Mouse (Mus musculus) spleen, adult 18-20 months (tissue): ENCODE results near the gene Shc1.
A peak's percentile ranks its signal among the peaks of the same experiment; 100 is the strongest.
"Not testable (repeated sequence)": the region's sequence is repeated elsewhere in the genome, so short reads cannot be mapped to it uniquely, and the experiment has no call there.

Experiments
- DNase-seq, 2 experiments: peaks; one replicate each; pipeline ENCODE4 v3.0.0; 2022; ENCODE audit warnings: mixed read lengths in 2 of 2

Gene Shc1

DNA sequence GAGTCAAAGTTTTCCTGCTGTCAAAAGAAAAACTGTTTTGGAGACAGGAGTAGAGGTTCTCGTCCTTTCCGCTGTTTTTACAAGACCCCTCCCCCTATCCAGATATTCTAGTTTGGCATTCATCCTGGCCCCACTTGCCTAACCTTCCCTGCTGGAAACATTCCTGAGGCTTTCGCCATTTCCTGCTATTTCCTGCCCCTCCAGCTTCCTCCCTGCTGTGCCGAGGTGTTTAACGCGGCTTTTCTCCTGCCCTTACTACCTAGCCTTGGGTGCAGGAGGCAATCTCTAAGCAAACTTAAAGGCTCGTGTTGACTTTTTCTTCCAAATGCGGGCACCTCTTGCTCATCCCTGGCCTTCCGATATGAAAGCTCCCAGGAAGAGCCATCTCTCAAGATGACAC, 1.3 kb downstream of the Shc1 start:
- DNase-seq: no peak

GRCm38 (mm10) chr3:89419981-89420380, 1.7 kb downstream of the Shc1 start:
- no peak for DNase-seq

GRCm38 (mm10) chr3:89420421-89420820, 2.2 kb downstream of the Shc1 start:
- DNase-seq: no peak

- no peak for DNase-seq
Measured at GRCm38 (mm10) chr3:89421002-89421774, 2.9 kb downstream of the Shc1 start.

GRCm38 (mm10) chr3:89421810-89422473, 3.7 kb downstream of the Shc1 start:
- DNase-seq: no peak

GRCm38 (mm10) chr3:89422556-89423205, 4.4 kb downstream of the Shc1 start:
- no peak for DNase-seq

DNA sequence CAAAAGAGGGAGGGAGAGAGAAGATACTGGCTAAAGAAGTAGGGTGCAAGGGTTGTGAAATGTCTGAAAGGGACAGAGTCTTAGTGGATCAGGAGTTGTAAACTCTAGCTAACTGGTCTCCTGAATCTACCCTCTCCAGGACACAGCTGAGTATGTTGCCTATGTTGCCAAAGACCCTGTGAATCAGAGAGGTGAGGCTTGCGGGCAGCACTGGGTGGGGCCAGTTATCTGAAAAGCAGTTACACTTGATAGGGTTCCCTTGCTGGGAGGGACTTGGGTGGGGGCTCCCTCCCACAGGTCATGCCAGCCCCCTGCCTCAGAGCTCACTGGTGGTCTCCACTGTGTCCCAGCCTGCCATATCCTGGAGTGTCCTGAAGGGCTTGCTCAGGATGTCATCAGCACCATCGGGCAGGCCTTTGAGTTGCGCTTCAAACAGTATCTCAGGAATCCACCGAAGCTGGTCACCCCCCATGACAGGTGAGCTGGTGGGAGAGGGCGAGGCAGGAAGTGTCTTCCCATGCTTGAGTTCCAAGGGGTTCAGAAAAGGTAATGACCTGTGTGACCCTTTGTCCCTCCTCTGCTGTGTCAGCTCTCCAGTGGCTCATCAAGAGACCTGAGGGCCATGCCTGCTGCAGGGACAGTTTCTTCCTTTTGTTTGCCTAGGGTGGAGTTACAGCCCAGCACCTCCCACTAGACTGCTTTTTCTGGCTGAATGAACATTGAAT, 6.3 kb downstream of the Shc1 start:
- DNase-seq: no peak

- no peak for DNase-seq
Measured at GRCm38 (mm10) chr3:89425141-89425525, 6.9 kb downstream of the Shc1 start.

- no peak for DNase-seq
Measured at GRCm38 (mm10) chr3:89425876-89426275, 7.6 kb downstream of the Shc1 start.

- not testable (repeated sequence) for DNase-seq
Measured at GRCm38 (mm10) chr3:89429021-89429420, 10.8 kb downstream of the Shc1 start.

DNA sequence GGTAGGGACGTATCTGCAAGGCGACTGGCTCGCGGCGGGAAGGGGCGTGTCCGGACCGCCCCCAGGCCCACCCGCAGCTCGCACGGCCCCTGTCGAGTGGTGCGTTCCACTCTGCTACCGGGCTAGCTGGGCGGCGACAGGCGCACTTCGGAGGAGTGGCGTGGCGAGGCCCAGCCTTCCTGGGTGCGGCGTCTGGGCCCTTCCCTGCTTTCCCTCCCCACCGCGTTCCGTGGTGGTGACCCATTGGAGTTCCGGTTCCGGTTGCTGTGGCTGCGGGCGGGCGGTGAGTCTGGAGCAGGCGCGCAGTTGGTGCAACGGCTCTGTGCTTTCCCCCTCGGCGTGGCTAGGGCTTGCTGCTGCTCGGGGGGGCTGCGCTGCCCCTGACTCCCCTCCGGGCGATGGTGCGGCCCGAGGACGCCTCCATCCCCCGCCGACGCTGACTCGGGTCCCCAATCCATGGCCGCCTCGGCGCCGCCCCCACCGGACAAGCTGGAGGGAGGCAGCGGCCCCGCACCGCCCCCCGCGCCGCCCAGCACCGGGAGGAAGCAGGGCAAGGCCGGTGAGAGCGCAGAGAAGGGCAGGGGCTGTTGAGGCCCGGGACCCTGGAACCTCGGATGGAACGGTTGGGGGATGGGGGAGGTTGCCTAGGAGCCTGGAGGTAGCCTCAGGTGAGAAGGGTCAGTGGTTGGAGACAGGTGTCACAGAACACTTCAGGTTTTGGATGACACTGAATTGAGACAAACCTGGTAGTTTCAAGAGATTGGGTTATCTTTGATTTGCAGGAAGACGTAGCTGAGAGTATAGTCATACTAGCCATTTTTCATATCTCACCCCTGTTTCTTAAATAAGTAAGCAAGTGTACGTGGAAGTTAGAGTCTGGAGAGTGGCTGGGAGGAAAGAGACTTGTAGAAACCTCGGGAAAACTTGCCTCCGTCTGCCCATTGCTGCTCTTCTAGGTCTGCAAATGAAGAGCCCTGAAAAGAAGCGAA, 12.2 kb downstream of the Shc1 start, which contains the start of gene Pygo2:
Pygo2 (plus strand) TSS at position 44 of the 989 bp plus-strand sequence.
- peak; percentile 87 to 90 for DNase-seq

GRCm38 (mm10) chr3:89432606-89433005, 14.4 kb downstream of the Shc1 start:
- DNase-seq: no peak

GRCm38 (mm10) chr3:89434532-89434931, 16.3 kb downstream of the Shc1 start:
- no peak for DNase-seq

GRCm38 (mm10) chr3:89435041-89435440, 16.8 kb downstream of the Shc1 start:
- no peak for DNase-seq

GRCm38 (mm10) chr3:89436176-89437113, 18.2 kb downstream of the Shc1 start, which contains the start of gene Pbxip1:
Gene Pbxip1, plus strand, starts transcription at chr3:89436706.
- peak; percentile 57 to 65 for DNase-seq

DNA sequence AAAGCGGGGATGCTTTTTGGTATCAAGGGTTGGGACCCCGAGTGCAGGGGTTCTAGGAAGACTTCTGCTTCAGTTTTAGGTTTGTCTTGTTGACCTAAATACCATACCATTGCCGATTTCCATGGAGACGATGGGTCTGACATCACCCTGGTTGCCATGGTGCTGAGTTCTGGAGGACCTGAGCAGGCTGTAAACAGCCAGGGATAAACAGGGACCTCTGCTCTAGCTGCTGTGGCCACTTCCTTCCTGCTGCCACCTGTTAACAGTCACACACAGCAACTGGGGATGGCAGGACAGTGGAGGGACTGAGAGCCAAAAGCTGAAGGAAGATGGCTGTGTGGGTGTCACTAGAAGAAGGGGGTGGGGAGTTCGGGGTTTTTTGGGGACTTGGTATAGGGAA, 19.0 kb downstream of the Shc1 start:
- peak in 1 of 2 experiments; percentile 29 for DNase-seq

- DNase-seq: no peak
Measured at GRCm38 (mm10) chr3:89440691-89441090, 22.4 kb downstream of the Shc1 start.

DNA sequence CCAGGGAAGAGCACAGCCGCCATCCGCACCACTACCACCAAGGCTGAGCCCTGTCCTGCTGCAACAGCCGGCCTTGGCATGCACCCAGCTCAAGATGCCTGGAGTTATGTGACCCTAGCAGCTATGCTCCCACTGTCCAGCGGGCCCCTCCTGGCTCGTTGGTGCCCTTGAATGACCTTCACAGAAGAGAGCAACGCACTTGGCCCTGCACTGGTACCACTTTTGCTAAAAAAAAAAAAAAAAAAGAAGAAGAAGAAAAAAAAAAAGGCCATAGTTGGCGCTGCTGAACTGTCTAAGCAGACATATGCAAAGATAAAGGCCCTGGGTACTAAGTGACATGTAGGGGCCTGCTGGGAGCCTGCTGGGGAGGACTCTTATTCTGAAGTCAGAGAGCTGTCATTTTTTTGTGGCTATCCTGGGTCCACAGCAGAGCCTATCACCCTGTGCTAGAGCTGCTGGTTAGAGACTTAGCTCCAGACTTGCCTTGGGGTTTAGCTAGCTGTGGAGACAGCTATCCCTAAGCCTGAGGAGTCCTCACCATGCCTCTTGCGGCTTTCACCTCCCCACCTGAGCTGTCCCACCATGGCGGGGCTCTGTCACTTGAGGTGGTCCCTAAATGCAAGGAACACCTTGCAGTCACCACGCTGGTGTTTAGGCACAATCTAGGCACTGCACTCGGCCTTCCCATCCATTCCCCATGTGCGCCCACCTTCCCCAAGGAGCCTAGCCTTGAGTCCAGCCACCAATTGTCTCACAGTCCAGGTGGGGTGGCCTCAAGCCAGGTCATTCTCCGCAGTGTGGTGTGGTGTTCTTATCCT, 30.7 kb downstream of the Shc1 start:
- no peak for DNase-seq

DNA sequence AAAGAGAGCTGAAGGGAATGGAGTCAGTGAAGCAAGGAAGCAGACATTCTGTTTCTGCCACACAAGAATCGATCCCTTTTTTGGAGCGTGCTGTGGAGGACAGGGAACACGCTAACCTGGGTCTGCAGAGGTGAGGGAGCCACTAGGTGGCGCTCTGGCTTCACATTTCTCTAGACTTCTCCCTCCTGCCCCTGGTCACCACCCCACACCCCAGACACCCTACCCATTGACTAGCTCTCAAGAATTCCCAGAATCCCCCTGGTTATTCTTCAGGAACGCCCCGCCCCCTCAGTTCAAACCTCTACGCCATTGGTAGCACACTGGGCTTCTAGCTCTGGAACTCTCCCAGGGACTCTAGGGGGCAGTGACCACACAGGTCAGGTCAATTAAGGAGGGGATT, 31.3 kb downstream of the Shc1 start:
- DNase-seq: peak; percentile 50 to 73

- no peak for DNase-seq
Measured at GRCm38 (mm10) chr3:89451916-89452315, 33.7 kb downstream of the Shc1 start.
